Mouse (Mus musculus): ENCODE measurements around the gene Selenoh. TPM values are rescaled to one million over a fixed set of nuclear protein-coding genes. Genes with fewer than 3 reads are reported as not detected.

The Selenoh gene
- polyA plus RNA-seq, 1 experiment from 2014 or later = 174 TPM

- H3K9ac ChIP-seq = no peak overlapping the region
- H3K4me1 ChIP-seq = no peaks in the 10 kb centered on the region
- no peaks in the 10 kb centered on the region for H3K36me3 ChIP-seq (replicated peaks)
- no peak overlapping the region for H3K4me2 ChIP-seq
- H3K9me3 ChIP-seq = no peaks in the 10 kb centered on the region
- H3K4me3 ChIP-seq = no peak overlapping the region
- ATAC-seq (replicated peaks) = no peak
- WGBS = 24% methylated on average over 2 of the region's 2 CpGs
- H3K27me3 ChIP-seq (replicated peaks) = no peaks in the 10 kb centered on the region
- H3K27ac ChIP-seq = no peak overlapping the region
Measured at GRCm38 (mm10) chr2:84662866-84663265, 7.7 kb downstream of the Selenoh start.

DNA sequence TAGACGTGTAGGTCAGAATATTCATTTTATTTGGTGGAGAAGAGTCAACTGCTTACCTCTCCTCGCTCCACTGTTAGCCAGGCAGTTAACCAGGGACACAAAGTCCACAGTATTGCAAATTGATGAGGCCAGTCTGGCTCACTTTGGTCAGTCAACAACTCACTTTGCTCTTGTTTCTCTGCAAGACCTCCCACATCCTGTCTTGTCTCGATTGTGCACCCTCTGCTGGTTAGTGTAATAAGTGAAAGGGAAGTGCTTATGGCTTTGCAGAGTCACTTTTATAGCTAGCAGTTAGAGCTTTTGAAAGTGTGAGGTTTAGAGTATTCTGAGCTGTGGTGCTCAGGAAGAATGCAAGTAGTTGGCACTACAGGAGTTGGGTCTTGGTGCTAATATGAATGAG lies 10.3 kb downstream of the Selenoh start:
- 68% methylated on average over 3 of the region's 3 CpGs for WGBS

GRCm38 (mm10) chr2:84658806-84659205 lies 11.8 kb downstream of the Selenoh start, which contains the start of gene Btbd18:
TSS of gene Btbd18 (plus strand) at chr2:84659079.
- Histone ChIP-seq H3K4me2 (no peak within 1 kb of the TSS), H3K4me3 (no peak within 1 kb of the TSS), H3K9me3 (no peaks in the 10 kb centered on the region), H3K27me3 (replicated peaks) (no peaks in the 10 kb centered on the region), H3K9ac (no peak within 1 kb of the TSS), H3K27ac (no peak within 1 kb of the TSS), H3K4me1 (no peaks in the 10 kb centered on the region), H3K36me3 (replicated peaks) (no peaks in the 10 kb centered on the region)
- no peak for ATAC-seq (replicated peaks)
- WGBS = 95% methylated on average over 32 of the region's 32 CpGs

More for the DNA sequence above, 10.3 kb downstream of the Selenoh start:
- Histone ChIP-seq H3K4me2 (no peak overlapping the region), H3K9me3 (no peaks in the 10 kb centered on the region), H3K4me1 (no peaks in the 10 kb centered on the region), H3K9ac (no peak overlapping the region), H3K27me3 (replicated peaks) (no peaks in the 10 kb centered on the region), H3K4me3 (no peak overlapping the region), H3K36me3 (replicated peaks) (no peaks in the 10 kb centered on the region), H3K27ac (no peak overlapping the region)
- ATAC-seq (replicated peaks) = no peak

GRCm38 (mm10) chr2:84655864-84656263 lies 14.7 kb downstream of the Selenoh start:
- no peak overlapping the region for H3K4me3 ChIP-seq
- no peaks in the 10 kb centered on the region for H3K27me3 ChIP-seq (replicated peaks)
- H3K4me2 ChIP-seq = no peak overlapping the region
- H3K27ac ChIP-seq = no peak overlapping the region
- H3K9ac ChIP-seq = no peak overlapping the region
- no peaks in the 10 kb centered on the region for H3K9me3 ChIP-seq
- peaks cover 4% of the 10 kb centered on the region; the same call in 1 of the 2 replicates for H3K4me1 ChIP-seq
- 71% methylated on average over 1 of the region's 1 CpGs for WGBS
- ATAC-seq (replicated peaks) = no peak
- no peaks in the 10 kb centered on the region for H3K36me3 ChIP-seq (replicated peaks)

DNA sequence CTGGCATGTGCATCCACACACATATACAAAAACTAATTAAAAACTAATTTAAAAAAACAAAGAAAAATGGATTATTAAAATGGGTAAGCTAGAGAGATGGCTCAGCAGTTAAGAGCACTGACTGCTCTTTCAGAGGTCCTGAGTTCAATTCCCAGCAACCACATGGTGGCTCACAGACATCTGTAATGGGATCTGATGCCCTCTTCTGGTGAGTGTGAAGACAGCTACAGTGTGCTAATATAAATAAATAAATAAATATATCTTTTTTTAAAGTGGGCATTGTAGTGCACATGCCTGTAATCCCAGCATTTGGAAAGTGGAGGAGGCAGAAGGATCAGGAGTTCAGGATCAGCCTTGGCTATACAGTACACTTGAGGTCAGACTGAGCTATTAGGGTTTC lies 17.2 kb downstream of the Selenoh start:
- no peaks in the 10 kb centered on the region for H3K9me3 ChIP-seq
- H3K27ac ChIP-seq = no peak overlapping the region
- H3K4me1 ChIP-seq = peaks cover 4% of the 10 kb centered on the region; the same call in 1 of the 2 replicates
- no peak for ATAC-seq (replicated peaks)
- H3K4me3 ChIP-seq = no peak overlapping the region
- H3K36me3 ChIP-seq (replicated peaks) = no peaks in the 10 kb centered on the region
- H3K4me2 ChIP-seq = no peak overlapping the region
- no peak overlapping the region for H3K9ac ChIP-seq
- no peaks in the 10 kb centered on the region for H3K27me3 ChIP-seq (replicated peaks)

DNA sequence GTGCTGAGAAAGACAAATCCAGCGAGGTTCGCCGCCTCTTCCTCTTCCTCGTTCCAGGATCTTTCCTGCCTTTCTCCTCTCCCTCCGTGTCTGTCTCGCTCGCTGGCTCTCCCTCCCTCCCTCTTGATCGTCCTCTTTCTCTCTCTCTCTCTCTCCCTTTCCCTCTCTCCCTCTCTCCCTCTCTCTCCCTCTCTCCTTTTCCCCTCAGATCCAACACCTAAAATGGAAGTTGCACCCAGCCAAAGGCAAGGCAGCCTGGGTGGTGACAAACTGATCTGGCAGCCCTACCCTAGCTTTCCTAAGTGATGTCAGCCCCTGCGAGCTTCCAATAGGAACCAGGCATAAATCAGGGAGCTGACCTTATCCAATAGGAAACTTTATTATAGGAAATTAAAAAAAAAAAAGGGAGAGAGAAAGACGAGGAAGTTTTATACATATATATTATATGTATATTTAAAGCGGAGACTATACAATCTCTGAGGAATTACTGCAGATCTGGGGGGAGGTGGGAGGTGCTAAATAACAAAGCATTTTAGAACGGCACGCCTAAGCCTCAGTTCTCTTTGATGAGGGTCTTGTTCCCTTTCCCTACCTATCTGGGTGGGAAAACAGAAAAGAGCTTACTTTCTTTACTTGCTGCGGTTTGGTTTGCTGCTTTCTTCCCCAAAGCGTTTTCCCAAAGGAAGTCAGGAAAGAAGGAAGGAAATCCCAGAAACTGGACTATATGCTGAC lies 19.9 kb downstream of the Selenoh start, which contains the start of gene Ctnnd1:
TSS of gene Ctnnd1 (minus strand) at position 302 of the 732 bp plus-strand sequence.
- Histone ChIP-seq H3K9me3 (no peaks in the 10 kb centered on the region), H3K9ac (peak within 1 kb of the TSS; percentile 81), H3K27ac (peak within 1 kb of the TSS; percentile 95), H3K36me3 (replicated peaks) (no peaks in the 10 kb centered on the region), H3K4me2 (peak within 1 kb of the TSS; percentile 76), H3K4me3 (peak within 1 kb of the TSS; percentile 76), H3K27me3 (replicated peaks) (no peaks in the 10 kb centered on the region), H3K4me1 (peaks cover 23% of the 10 kb centered on the region)
- WGBS = under 1% methylated on average over 15 of the region's 15 CpGs
- ATAC-seq (replicated peaks) = peak; percentile 98

DNA sequence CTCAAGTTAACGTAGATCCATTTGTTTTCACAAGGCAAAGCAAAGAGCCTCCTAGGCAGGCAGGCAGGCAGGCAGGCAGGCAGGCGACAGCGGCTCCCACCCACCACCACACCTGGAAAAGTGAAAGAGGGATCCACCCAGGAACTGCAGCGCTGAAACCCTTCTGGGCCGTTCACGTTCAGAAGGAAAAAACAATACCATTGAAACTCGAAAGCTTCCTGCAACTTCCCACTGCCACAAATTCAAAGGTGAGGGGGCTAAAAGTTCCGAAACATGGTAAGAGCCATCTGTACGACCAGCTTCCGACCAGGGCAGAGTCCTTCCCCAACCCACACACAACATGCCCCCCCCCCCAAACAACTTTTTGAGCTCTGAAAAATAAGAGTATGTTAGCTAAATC lies 20.9 kb downstream of the Selenoh start:
- Histone ChIP-seq H3K4me2 (peak overlapping the region; percentile 76), H3K4me3 (peak overlapping the region; percentile 76), H3K36me3 (replicated peaks) (no peaks in the 10 kb centered on the region), H3K4me1 (peaks cover 23% of the 10 kb centered on the region), H3K27me3 (replicated peaks) (no peaks in the 10 kb centered on the region), H3K27ac (peak overlapping the region; percentile 38; the same call in 1 of the 2 replicates), H3K9ac (peak overlapping the region; percentile 81), H3K9me3 (no peaks in the 10 kb centered on the region)
- 0% methylated on average over 10 of the region's 10 CpGs for WGBS
- no peak for ATAC-seq (replicated peaks)

DNA sequence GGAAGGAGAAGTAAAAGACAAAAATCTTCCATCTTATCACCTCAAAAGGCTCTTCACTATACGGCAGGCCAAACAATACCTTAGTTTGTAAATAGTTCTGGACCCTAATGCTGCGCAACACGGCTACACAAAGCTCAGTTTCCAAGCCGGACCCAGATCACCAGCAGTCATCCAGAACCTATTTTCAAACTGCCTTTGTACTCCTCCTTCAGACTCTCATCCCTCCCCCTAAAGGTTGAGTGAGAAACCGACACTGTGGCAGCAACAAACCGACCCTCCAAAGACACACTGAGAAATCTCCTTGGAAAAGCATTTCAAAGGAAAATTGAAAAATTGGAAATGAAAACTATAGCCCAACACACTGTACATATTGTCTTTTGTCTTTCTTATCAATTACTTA lies 22.2 kb downstream of the Selenoh start:
- peak overlapping the region; percentile 76 for H3K4me2 ChIP-seq
- H3K9ac ChIP-seq = peak overlapping the region; percentile 53
- H3K4me1 ChIP-seq = peaks cover 23% of the 10 kb centered on the region
- H3K27ac ChIP-seq = peak overlapping the region; percentile 56; the same call in 1 of the 2 replicates
- WGBS = 20% methylated on average over 6 of the region's 6 CpGs
- ATAC-seq (replicated peaks) = no peak; the same call in 1 of the 2 replicates
- H3K9me3 ChIP-seq = no peaks in the 10 kb centered on the region
- H3K36me3 ChIP-seq (replicated peaks) = no peaks in the 10 kb centered on the region
- H3K27me3 ChIP-seq (replicated peaks) = no peaks in the 10 kb centered on the region
- peak overlapping the region; percentile 76 for H3K4me3 ChIP-seq

- no peaks in the 10 kb centered on the region for H3K36me3 ChIP-seq (replicated peaks)
- no peaks in the 10 kb centered on the region for H3K9me3 ChIP-seq
- H3K4me2 ChIP-seq = peak overlapping the region; percentile 76
- peaks cover 28% of the 10 kb centered on the region for H3K4me1 ChIP-seq
- no peak for ATAC-seq (replicated peaks)
- no peak overlapping the region for H3K27ac ChIP-seq
- H3K9ac ChIP-seq = no peak overlapping the region
- no peaks in the 10 kb centered on the region for H3K27me3 ChIP-seq (replicated peaks)
- WGBS = 95% methylated on average over 6 of the region's 6 CpGs
- H3K4me3 ChIP-seq = peak overlapping the region; percentile 76
Measured at GRCm38 (mm10) chr2:84647051-84647568, 23.5 kb downstream of the Selenoh start.

GRCm38 (mm10) chr2:84646138-84646537 lies 24.4 kb downstream of the Selenoh start:
- whole genome bisulfite sequencing = 91% methylated on average over 1 of the region's 1 CpGs
- H3K27ac ChIP-seq = no peak overlapping the region

DNA sequence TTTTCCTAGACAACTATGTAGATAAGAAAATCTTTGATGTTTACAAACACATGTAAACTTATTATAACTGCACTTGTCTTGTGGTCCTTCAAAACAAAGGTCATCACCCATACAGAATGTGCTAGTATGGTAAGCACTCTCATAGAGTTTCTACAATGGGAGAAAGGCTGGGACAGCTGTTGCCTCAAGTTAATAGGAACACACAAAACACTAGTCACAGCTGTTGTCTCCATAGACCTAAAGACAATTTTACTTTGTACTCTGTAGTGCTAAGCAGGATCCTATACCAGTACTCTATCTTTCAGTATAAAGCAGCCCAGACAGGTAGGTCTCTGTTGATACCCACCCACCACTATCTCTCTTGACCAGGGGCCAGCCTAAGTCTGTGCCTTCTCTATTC lies 29.7 kb downstream of the Selenoh start:
- Histone ChIP-seq H3K4me2 (no peak overlapping the region), H3K27me3 (replicated peaks) (no peaks in the 10 kb centered on the region), H3K4me1 (peaks cover 28% of the 10 kb centered on the region), H3K9ac (no peak overlapping the region), H3K4me3 (no peak overlapping the region), H3K27ac (no peak overlapping the region), H3K36me3 (replicated peaks) (no peaks in the 10 kb centered on the region), H3K9me3 (no peaks in the 10 kb centered on the region)
- ATAC-seq (replicated peaks) = no peak

More at GRCm38 (mm10) chr2:84646138-84646537, 24.4 kb downstream of the Selenoh start:
- Histone ChIP-seq H3K27me3 (replicated peaks) (no peaks in the 10 kb centered on the region), H3K4me3 (no peak overlapping the region), H3K36me3 (replicated peaks) (no peaks in the 10 kb centered on the region), H3K9me3 (no peaks in the 10 kb centered on the region), H3K4me2 (no peak overlapping the region), H3K4me1 (peaks cover 27% of the 10 kb centered on the region), H3K9ac (no peak overlapping the region)
- ATAC-seq (replicated peaks) = no peak

DNA sequence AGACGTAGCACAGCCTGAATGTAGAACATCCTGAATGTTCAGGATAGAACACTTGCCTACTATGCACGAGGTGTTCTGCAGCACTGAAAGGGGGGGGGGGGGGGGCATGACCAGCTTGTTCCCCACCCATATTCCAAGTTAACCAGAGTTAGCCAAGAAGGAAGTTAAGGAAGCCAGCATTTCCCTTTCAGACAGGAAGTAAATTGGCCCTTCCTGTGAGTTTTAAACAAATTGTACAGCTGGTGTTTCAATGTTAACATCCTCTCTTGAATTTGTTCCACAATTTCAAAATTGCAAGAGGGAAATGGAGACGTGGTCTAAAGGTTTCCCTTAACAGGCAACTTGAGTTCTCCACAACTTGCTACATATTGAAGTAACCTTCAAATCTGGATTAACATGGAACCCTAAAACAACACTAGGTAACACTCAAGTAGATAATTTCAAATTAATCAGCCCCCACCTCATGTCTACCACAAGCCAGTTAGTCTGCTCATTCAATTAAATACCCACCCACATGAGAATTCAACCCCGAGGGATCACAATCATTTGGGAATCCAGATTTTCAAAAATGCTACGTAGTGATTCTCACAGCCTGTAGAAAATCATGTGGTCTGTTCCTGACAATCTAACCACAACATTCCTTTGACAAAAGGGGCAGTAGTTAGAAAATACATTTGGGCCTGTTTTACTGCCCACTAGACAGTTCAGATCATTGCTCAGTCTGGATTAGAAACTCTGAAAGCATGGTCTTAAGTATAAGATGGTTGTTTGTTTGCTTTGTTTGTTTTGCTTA lies 31.9 kb downstream of the Selenoh start:
- 59% methylated on average over 5 of the region's 5 CpGs for WGBS
- no peak for ATAC-seq (replicated peaks)
- Histone ChIP-seq H3K36me3 (replicated peaks) (no peaks in the 10 kb centered on the region), H3K4me2 (no peak overlapping the region), H3K27me3 (replicated peaks) (no peaks in the 10 kb centered on the region), H3K27ac (no peak overlapping the region), H3K4me3 (no peak overlapping the region), H3K4me1 (peaks cover 48% of the 10 kb centered on the region), H3K9me3 (no peaks in the 10 kb centered on the region), H3K9ac (no peak overlapping the region)
